Mouse (Mus musculus) stomach, adult 2 months (tissue): Measurements from ENCODE around the gene Mapt. TPM values are rescaled to one million over a fixed set of nuclear protein-coding genes. Genes with fewer than 3 reads are reported as not detected.

Source experiments
- polyA plus RNA-seq: library from polyadenylated mRNA; depleted of rRNA; stranded (reverse); fragments of >200 nt; gene quantifications from 2 replicates; pipeline ENCODE4 v1.2.3, GENCODE M21; 2012; rRNA removed

The Mapt gene
- polyA plus RNA-seq: 0.69 and 0.87 TPM in 2 replicates

GRCm38 (mm10) chr11:104231041-104231911 is at the start of gene Mapt:
Mapt (plus strand) TSS chr11:104231390.

GRCm38 (mm10) chr11:104186135-104186836 is 44.9 kb upstream of the Mapt start, which contains the start of gene Sppl2c:
Sppl2c (plus strand) TSS chr11:104186327.

Other genes starting within 250 kb of the Mapt start
- 0.04 TPM in 1 of 2 replicates, not detected in the other for gene Crhr1, start 98.5 kb upstream of the Mapt start, polyA plus RNA-seq
- not detected in 2 replicates for gene Sppl2c, start 45.1 kb upstream of the Mapt start, polyA plus RNA-seq
- 30.0 and 33.7 TPM in 2 replicates for gene Kansl1, start 237.5 kb downstream of the Mapt start, polyA plus RNA-seq